Comparison of ENCODE assay signal across 8 mouse cellular contexts in genomic region chr10:79958140-79958816, GRCm38 (mm10). TPM values are rescaled to one million over a fixed set of nuclear protein-coding genes. Genes with fewer than 3 reads are reported as not detected.
DNase-seq lines count a peak whose midpoint lies in the region; ATAC-seq and TF ChIP-seq lines count a peak whose summit lies in the region.

No protein-coding gene starts in this region.

- TF ChIP-seq POLR2A in liver, adult 2 months (IDR thresholded peaks at IDR 0.05; ENCODE audit: extremely low read depth, insufficient read depth, low read length): no peak

- no peaks in the 10 kb centered on the region for H3K9me3 ChIP-seq in stomach, embryonic 15.5 days

- ATAC-seq in stomach, embryonic 15.5 days (ENCODE audit: insufficient read depth, low FRiP score, low read depth): no peak

- H3K4me1 ChIP-seq in liver, adult 2 months (ENCODE audit: control insufficient read depth, insufficient read depth, low read length): peaks cover 6% of the 10 kb centered on the region; the same call in 1 of the 2 replicates
- H3K4me1 ChIP-seq in stomach, embryonic 15.5 days: peaks cover 15% of the 10 kb centered on the region

- no peak overlapping the region; the same call in 1 of the 2 replicates for H3K4me3 ChIP-seq in liver, adult 2 months (ENCODE audit: insufficient read depth, low read depth, low read length)
- no peak overlapping the region for H3K4me3 ChIP-seq in stomach, embryonic 15.5 days (replicated peaks)

- 5% methylated on average over 21 of the region's 21 CpGs for WGBS in liver, adult 2 months
- 11% methylated on average over 21 of the region's 21 CpGs for WGBS in stomach, embryonic 15.5 days

- no peak overlapping the region; the same call in 1 of the 2 replicates for H3K27ac ChIP-seq in liver, adult 2 months (replicated peaks; ENCODE audit: insufficient read depth, low read depth, low read length)
- no peak overlapping the region for H3K27ac ChIP-seq in stomach, embryonic 15.5 days

- TF ChIP-seq CTCF in liver, adult 2 months (IDR thresholded peaks at IDR 0.05; ENCODE audit: low read depth, low read length): peak; percentile 99

- no peak overlapping the region for H3K9ac ChIP-seq in liver, adult 2 months (ENCODE audit: low read depth, low read length)
- H3K9ac ChIP-seq in stomach, embryonic 15.5 days: no peak overlapping the region

- H3K79me2 ChIP-seq in liver, adult 2 months (ENCODE audit: control insufficient read depth, insufficient read depth, low read length): peaks cover 9% of the 10 kb centered on the region; the same call in 1 of the 2 replicates

- H3K27me3 ChIP-seq in liver, adult 2 months (ENCODE audit: control insufficient read depth, insufficient read depth, low read length): no peaks in the 10 kb centered on the region
- H3K27me3 ChIP-seq in stomach, embryonic 15.5 days (replicated peaks): no peaks in the 10 kb centered on the region

- no peaks in the 10 kb centered on the region; the same call in 1 of the 2 replicates for H3K36me3 ChIP-seq in liver, adult 2 months (ENCODE audit: control insufficient read depth, insufficient read depth, low read length)
- H3K36me3 ChIP-seq in stomach, embryonic 15.5 days: 0 out of 2 replicates have a peak, but pooled peaks cover 10% of the 10 kb centered on the region

- DNase-seq in A20 (ENCODE audit: low read depth, low spot score): peak; percentile 89
- DNase-seq in adrenal gland, adult (ENCODE audit: inconsistent age in 2 of 2, low spot score in 1 of 2): peak; percentile 85 to 95
- DNase-seq in embryo, embryonic 11 days: peak; percentile 88
- DNase-seq in heart, adult 18-20 months: peak; percentile 85 to 94
- DNase-seq in kidney, adult 9 months: peak; percentile 93
- DNase-seq in liver, adult 2 months (ENCODE audit: extremely low read depth, low read depth, low spot score): peak; percentile 90
- DNase-seq in natural killer cell, adult 2 months (ENCODE audit: low spot score in 2 of 2): peak; percentile 79 to 86

- peak overlapping the region; percentile 43 for H3K4me2 ChIP-seq in stomach, embryonic 15.5 days

RNA-seq across cellular contexts. Expression of gene Wdr18, which starts 1.7 kb away (rescaled TPM):
- total RNA-seq in heart, adult 18-20 months (2021): 10 to 100 TPM; 33.1 to 33.6 TPM
- 24.8 TPM in 2 replicates for total RNA-seq in liver, adult 2 months (2014; rRNA removed)
- 59.8 and 63.3 TPM in 2 replicates for polyA plus RNA-seq in liver, adult 2 months (2012; rRNA removed)
- polyA plus RNA-seq in stomach, embryonic 15.5 days (2015; fragmentation: Nextera tagmentation; extraction: Ambion mirVana): 86.0 and 86.2 TPM in 2 replicates

RNA-seq across cellular contexts. Expression of gene Grin3b, which starts 12.2 kb away (rescaled TPM):
- under 1 TPM; 0.57 to 0.67 TPM for total RNA-seq in heart, adult 18-20 months (2021)
- 0.18 TPM in 1 of 2 replicates, not detected in the other for total RNA-seq in liver, adult 2 months (2014; rRNA removed)
- polyA plus RNA-seq in liver, adult 2 months (2012; rRNA removed): 0.45 TPM in 2 replicates
- polyA plus RNA-seq in stomach, embryonic 15.5 days (2015; fragmentation: Nextera tagmentation; extraction: Ambion mirVana): 0.27 and 0.34 TPM in 2 replicates

RNA-seq across cellular contexts. Expression of gene Tmem259, which starts 25.9 kb away (rescaled TPM):
- total RNA-seq in heart, adult 18-20 months (2021): 100 to 1,000 TPM; 120 TPM
- total RNA-seq in liver, adult 2 months (2014; rRNA removed): 35.7 and 51.7 TPM in 2 replicates
- 223 and 259 TPM in 2 replicates for polyA plus RNA-seq in liver, adult 2 months (2012; rRNA removed)
- polyA plus RNA-seq in stomach, embryonic 15.5 days (2015; fragmentation: Nextera tagmentation; extraction: Ambion mirVana): 20.6 and 21.3 TPM in 2 replicates

RNA-seq across cellular contexts. Expression of gene Cnn2, which starts 30.1 kb away (rescaled TPM):
- 10 to 100 TPM; 28.3 to 32.6 TPM for total RNA-seq in heart, adult 18-20 months (2021)
- total RNA-seq in liver, adult 2 months (2014; rRNA removed): 5.2 and 6.4 TPM in 2 replicates
- polyA plus RNA-seq in liver, adult 2 months (2012; rRNA removed): 6.9 and 9.8 TPM in 2 replicates
- 274 and 279 TPM in 2 replicates for polyA plus RNA-seq in stomach, embryonic 15.5 days (2015; fragmentation: Nextera tagmentation; extraction: Ambion mirVana)

RNA-seq across cellular contexts. Expression of gene Arid3a, which starts 31.4 kb away (rescaled TPM):
- total RNA-seq in heart, adult 18-20 months (2021): 1 to 10 TPM; 1.0 to 1.1 TPM
- total RNA-seq in liver, adult 2 months (2014; rRNA removed): 0.37 and 0.74 TPM in 2 replicates
- 0.69 and 1.7 TPM in 2 replicates for polyA plus RNA-seq in liver, adult 2 months (2012; rRNA removed)
- polyA plus RNA-seq in stomach, embryonic 15.5 days (2015; fragmentation: Nextera tagmentation; extraction: Ambion mirVana): 9.8 and 10.0 TPM in 2 replicates
